Mouse (Mus musculus) cerebellum, adult 2 months (tissue): Measurements from ENCODE around the gene Rpl19.

Source experiments
- CTCF ChIP-seq: fragments of 200-500 bp; IDR thresholded peaks from 2 replicates; pipeline ENCODE4 v1.5.1; 2011; ENCODE audit warnings: low read depth, mild to moderate bottlenecking, control low read depth, low read length, moderate library complexity, borderline replicate concordance; ENCODE audit not compliant: insufficient read depth
- POLR2A ChIP-seq: fragments of 200-500 bp; IDR thresholded peaks from 2 replicates; pipeline ENCODE4 v1.6.1; 2011; ENCODE audit warnings: low read length, control low read depth, borderline replicate concordance; ENCODE audit not compliant: insufficient read depth

- TF ChIP-seq POLR2A (no peak), CTCF (no peak)
Measured at GRCm38 (mm10) chr11:98051611-98052128, 25.2 kb downstream of the Rpl19 start.
